8 mouse cellular contexts compared by ENCODE assay signal in the genomic region with DNA sequence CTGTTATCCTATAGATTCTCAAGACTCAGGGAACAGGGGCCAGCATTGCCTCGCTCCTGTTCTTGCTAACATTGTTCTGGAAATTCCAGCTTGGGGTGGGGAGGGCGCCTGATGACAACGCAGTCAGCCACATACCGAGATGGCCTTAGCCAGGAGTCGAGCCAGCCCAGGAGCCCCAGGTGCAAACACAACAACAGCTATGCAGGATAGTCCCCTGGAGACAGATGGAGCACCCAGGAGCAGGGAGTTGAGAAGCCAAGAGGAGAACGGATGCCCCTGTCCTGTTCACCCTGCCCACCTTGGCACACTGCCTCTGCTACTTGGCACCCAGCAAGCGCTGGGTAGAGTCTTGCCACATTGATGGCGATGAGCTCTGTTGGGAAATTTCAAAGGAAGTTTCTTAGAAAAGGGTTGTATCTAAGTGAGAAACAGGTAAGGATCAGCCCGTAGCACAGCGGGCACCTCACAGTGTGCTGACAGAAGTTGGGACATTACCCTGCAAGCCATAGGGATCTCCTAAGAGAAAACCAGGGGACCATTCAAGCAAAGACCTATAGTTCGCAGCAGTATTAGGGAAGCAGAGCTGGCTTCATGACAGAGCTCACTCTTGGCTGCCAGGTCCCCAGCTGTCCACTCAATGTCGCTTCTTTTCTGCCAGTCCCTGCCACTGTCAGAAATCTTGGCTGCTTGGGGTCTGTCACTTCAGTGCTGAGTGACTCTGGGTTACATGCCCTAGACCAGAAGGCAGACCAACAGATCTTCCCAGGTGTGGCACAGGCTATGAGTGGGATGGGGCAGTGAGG. TPM values are rescaled to one million over a fixed set of nuclear protein-coding genes. Genes with fewer than 3 reads are reported as not detected.
DNase-seq lines count a peak whose midpoint lies in the region; ATAC-seq and TF ChIP-seq lines count a peak whose summit lies in the region.

No protein-coding gene starts in this region.

- H3K27ac ChIP-seq in ES-E14 (ENCODE audit: insufficient read depth, low read depth, low read length, poor library complexity, severe bottlenecking), result peak overlapping the region; percentile 99
- peak overlapping the region; percentile 91 for H3K27ac ChIP-seq in embryonic facial prominence, embryonic 15.5 days (replicated peaks)
- H3K27ac ChIP-seq in intestine, embryonic 14.5 days (ENCODE audit: low read depth), result peak overlapping the region; percentile 79

- peak overlapping the region; percentile 35 for H3K4me2 ChIP-seq in embryonic facial prominence, embryonic 15.5 days (replicated peaks)
- H3K4me2 ChIP-seq in intestine, embryonic 14.5 days (ENCODE audit: low read length), result peak overlapping the region; percentile 35; the same call in 1 of the 2 replicates

- H3K4me1 ChIP-seq in E14TG2a.4 (replicated peaks; ENCODE audit: low read depth, low read length), result peaks cover 77% of the 10 kb centered on the region
- H3K4me1 ChIP-seq in ES-E14 (ENCODE audit: control insufficient read depth in 2 of 2, insufficient read depth in 2 of 2, low read length in 2 of 2, poor library complexity in 1 of 2), result peaks cover 3 to 21% of the 10 kb centered on the region in 2 experiments
- H3K4me1 ChIP-seq in embryonic facial prominence, embryonic 15.5 days, result peaks cover 23% of the 10 kb centered on the region
- H3K4me1 ChIP-seq in intestine, embryonic 14.5 days (replicated peaks; ENCODE audit: control insufficient read depth, insufficient read depth, low read length), result peaks cover 22% of the 10 kb centered on the region

- DNase-seq in ES-E14 (ENCODE audit: low read depth, low spot score), result no peak
- DNase-seq in intestine, embryonic 14.5 days (ENCODE audit: low spot score), result no peak
- DNase-seq in lung, postnatal 36 days, result peak; percentile 58
- no peak for DNase-seq in thymus, postnatal 36 days
- no peak for DNase-seq in thymus, postnatal 14 days
- no peak for DNase-seq in retina, postnatal 1 day

- peak overlapping the region; percentile 68 for H3K4me3 ChIP-seq in E14TG2a.4 (replicated peaks; ENCODE audit: low read length)
- H3K4me3 ChIP-seq in ES-E14 (ENCODE audit: insufficient read depth in 1 of 2, low read depth in 1 of 2, low read length in 2 of 2, poor library complexity in 1 of 2, severe bottlenecking in 1 of 2), result peak overlapping the region; percentile 20 to 47
- peak overlapping the region; percentile 1; the same call in 1 of the 2 replicates for H3K4me3 ChIP-seq in embryonic facial prominence, embryonic 15.5 days (replicated peaks)
- no peak overlapping the region for H3K4me3 ChIP-seq in intestine, embryonic 14.5 days (ENCODE audit: low read depth, low read length)

- peak; percentile 41 for ATAC-seq in embryonic facial prominence, embryonic 15.5 days (ENCODE audit: insufficient number of reproducible peaks, low FRiP score, low TSS enrichment, low read depth)
- ATAC-seq in intestine, embryonic 14.5 days (replicated peaks; ENCODE audit: low FRiP score, low TSS enrichment, low read depth), result no peak; the same call in 1 of the 2 replicates

- H3K9me3 ChIP-seq in E14TG2a.4 (ENCODE audit: low read length) (no peaks in the 10 kb centered on the region), ES-E14 (ENCODE audit: control insufficient read depth, insufficient read depth, low read depth, low read length) (no peaks in the 10 kb centered on the region)
- H3K9me3 ChIP-seq in embryonic facial prominence, embryonic 15.5 days (replicated peaks), result no peaks in the 10 kb centered on the region
- no peaks in the 10 kb centered on the region for H3K9me3 ChIP-seq in intestine, embryonic 14.5 days (ENCODE audit: control insufficient read depth, low read length)

- 27% methylated on average over 12 of the region's 12 CpGs for whole genome bisulfite sequencing in embryonic facial prominence, embryonic 15.5 days
- WGBS in intestine, embryonic 14.5 days, result 43% methylated on average over 12 of the region's 12 CpGs

- no peaks in the 10 kb centered on the region for H3K27me3 ChIP-seq in E14TG2a.4 (ENCODE audit: insufficient read depth, low read length)
- H3K27me3 ChIP-seq in embryonic facial prominence, embryonic 15.5 days, result no peaks in the 10 kb centered on the region
- no peaks in the 10 kb centered on the region for H3K27me3 ChIP-seq in intestine, embryonic 14.5 days (replicated peaks; ENCODE audit: control insufficient read depth, insufficient read depth, low read length)

- H3K36me3 ChIP-seq in E14TG2a.4 (ENCODE audit: insufficient read depth, low read length) (peaks cover 20% of the 10 kb centered on the region), ES-E14 (ENCODE audit: control insufficient read depth, insufficient read depth, low read length, poor library complexity, severe bottlenecking) (no peaks in the 10 kb centered on the region)
- no peaks in the 10 kb centered on the region for H3K36me3 ChIP-seq in embryonic facial prominence, embryonic 15.5 days
- H3K36me3 ChIP-seq in intestine, embryonic 14.5 days (ENCODE audit: control insufficient read depth, insufficient read depth, low read length), result no peaks in the 10 kb centered on the region

- TF ChIP-seq CTCF in E14TG2a.4 (conservative IDR thresholded peaks at IDR 0.05; ENCODE audit: low read length), result no peak

- H3K9ac ChIP-seq in ES-E14 (ENCODE audit: insufficient read depth, low read depth, low read length, poor library complexity, severe bottlenecking), result peak overlapping the region; percentile 56
- no peak overlapping the region for H3K9ac ChIP-seq in embryonic facial prominence, embryonic 15.5 days
- no peak overlapping the region for H3K9ac ChIP-seq in intestine, embryonic 14.5 days (ENCODE audit: low read length)

- in situ Hi-C loops in ES-E14 (cut with MboI; ENCODE audit: low sequenced_read_pairs in 2 of 2, unreplicated experiment in 2 of 2), result loop anchor here in 1 of 2 experiments (10.0 kb wide), 1 partner anchor 56 kb away; no protein-coding TSS in a partner anchor

TF ChIP-seq in ES-E14, 5 proteins besides CTCF, POLR2A, EP300 and RAD21:
- TF ChIP-seq CHD2 (IDR thresholded peaks at IDR 0.05; ENCODE audit: low read depth, low read length), result no peak
- no peak for TF ChIP-seq MAFK (IDR thresholded peaks at IDR 0.05; ENCODE audit: insufficient read depth, low read depth, low read length)
- TF ChIP-seq ZNF384 (IDR thresholded peaks at IDR 0.05; ENCODE audit: low read depth, low read length), result no peak
- TF ChIP-seq ZC3H11A (IDR thresholded peaks at IDR 0.05; ENCODE audit: borderline replicate concordance, low read depth, low read length), result no peak
- TF ChIP-seq HCFC1 (IDR thresholded peaks at IDR 0.05; ENCODE audit: borderline replicate concordance, insufficient read depth, low read length), result no peak

RNA-seq across cellular contexts. Expression of a gene that starts 43.7 kb away (rescaled TPM):
- total RNA-seq in ES-E14 (2012; rRNA removed), result 2.1 and 2.5 TPM in 2 replicates
- polyA plus RNA-seq in embryonic facial prominence, embryonic 15.5 days (2015; fragmentation: Nextera tagmentation; extraction: Ambion mirVana), result 3.0 and 4.1 TPM in 2 replicates
- polyA plus RNA-seq in intestine, embryonic 14.5 days (2014; fragmentation: Nextera tagmentation; extraction: Ambion mirVana), result 5.9 and 7.3 TPM in 2 replicates
